Mouse (Mus musculus): Measurements from ENCODE around the gene Babam2.
"Not testable (repeated sequence)": the region's sequence is repeated elsewhere in the genome, so short reads cannot be mapped to it uniquely, and the experiment has no call there.

The Babam2 gene

DNA sequence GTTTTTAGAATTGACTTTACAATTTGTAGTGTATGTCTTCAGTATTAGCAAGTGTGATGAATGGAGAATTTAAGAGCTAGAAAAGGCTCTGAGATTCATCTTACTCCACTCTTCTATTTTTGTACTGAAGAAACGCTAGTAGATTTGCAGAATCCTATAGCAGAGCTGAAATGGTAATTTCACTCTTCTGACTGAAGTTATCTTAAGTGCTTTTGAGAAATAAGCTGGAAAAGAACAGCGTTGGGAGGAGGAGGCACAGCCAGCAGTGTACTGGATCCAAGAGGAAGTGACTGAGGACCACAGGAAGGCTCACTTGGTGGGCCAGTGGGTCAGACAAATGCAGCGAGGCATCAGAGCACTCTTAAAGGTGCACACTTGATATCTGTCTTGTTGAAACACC is 90.1 kb downstream of the Babam2 start:
- DNase-seq, result no peak

DNA sequence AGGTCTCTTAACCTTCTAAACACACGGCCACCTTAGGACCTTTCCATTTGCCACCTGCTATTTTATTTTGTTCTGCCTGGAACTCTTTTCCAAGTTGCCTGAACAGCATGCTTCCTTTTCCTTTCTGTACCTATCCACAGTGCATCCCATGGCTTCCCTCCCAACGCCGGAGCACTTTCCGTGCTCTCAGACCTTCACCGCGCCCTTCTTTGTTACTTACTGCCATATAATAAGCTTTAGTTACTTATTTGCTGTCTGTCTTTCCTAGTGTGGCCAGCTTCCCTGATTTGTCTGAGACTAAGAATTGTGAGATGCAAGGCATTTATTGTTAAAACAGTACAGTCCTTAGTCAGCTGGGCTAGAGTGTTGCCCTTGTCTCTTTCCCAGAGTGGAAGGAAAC is 94.9 kb downstream of the Babam2 start:
- DNase-seq, result no peak

GRCm38 (mm10) chr5:31792863-31793262 is 95.4 kb downstream of the Babam2 start:
- no peak for DNase-seq

- no peak for DNase-seq
Measured at GRCm38 (mm10) chr5:31795414-31795813, 97.9 kb downstream of the Babam2 start.

- DNase-seq, result no peak
Measured at GRCm38 (mm10) chr5:31796979-31797378, 99.5 kb downstream of the Babam2 start.

- not testable (repeated sequence) for DNase-seq
Measured at GRCm38 (mm10) chr5:31804211-31804610, 106.7 kb downstream of the Babam2 start.

DNA sequence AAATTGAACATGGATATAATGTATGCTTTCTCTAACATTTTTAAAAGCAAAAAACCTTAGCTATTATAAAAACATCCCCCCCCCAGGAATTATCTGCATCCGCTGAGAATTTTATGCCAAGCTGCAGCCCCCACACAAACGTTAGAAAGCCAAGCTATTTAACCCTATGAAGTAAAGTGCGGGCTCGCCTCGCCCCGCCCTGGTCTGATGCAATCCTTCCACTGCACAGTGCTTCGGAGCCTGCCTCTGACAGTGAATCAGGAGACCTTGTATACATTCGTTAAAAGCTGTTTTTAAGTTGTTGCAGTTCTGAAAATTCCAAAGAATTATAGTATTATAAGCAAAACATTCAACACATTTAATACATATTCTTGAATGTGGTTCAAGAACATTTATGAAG is 107.3 kb downstream of the Babam2 start:
- no peak for DNase-seq

GRCm38 (mm10) chr5:31807312-31807711 is 109.8 kb downstream of the Babam2 start:
- no peak for DNase-seq

- DNase-seq, result peak; percentile 52 to 72
Measured at GRCm38 (mm10) chr5:31808271-31808670, 110.8 kb downstream of the Babam2 start.

- peak; percentile 49 to 55 for DNase-seq
Measured at GRCm38 (mm10) chr5:31810796-31811662, 113.5 kb downstream of the Babam2 start.

GRCm38 (mm10) chr5:31811663-31812001 is 114.1 kb downstream of the Babam2 start:
- DNase-seq, result no peak

DNA sequence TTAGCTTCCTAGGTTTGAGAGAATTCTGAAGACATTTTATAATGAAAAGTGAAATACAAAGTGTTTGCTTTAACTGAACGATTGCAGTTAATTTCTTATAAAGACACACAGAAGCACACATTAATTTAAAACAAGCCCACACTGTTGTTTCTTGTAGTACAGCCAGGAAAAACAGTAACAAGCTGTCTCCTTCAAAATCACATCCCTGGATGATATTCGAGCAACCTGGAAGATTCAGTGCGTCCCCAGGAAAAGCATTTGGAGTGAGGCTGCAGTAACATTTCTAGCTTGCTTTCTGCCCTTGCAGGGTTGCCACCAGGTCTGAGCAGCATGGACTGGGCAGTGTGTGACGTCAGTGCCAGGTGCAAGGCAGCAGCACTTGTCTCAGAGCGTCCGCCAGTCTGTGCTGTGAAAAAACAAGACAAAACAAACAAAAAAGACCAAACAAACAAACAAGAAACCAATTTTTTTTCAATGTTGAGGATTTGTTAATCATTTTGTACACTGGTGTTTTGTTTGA is 115.7 kb downstream of the Babam2 start:
- peak; percentile 24 to 36 for DNase-seq

- DNase-seq, result no peak
Measured at GRCm38 (mm10) chr5:31814068-31814467, 116.6 kb downstream of the Babam2 start.

DNA sequence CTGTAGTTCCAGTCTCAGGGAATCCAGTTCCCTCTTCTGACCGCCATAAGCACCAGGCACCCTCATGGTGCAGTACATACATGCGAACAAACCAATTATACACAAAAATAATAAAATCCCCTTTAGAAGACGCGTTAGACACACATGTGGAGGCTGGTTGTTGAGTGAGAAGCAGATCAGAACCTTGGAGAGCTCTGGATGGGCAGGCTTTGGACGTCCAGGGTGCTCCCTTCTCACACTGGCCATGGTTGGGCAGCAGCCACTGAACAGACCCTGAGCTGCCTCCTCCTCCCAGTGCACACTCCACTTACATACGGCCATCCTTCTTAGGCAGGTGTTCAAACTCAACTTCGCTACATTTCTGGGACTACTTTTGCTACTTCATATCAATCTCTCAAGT is 117.6 kb downstream of the Babam2 start:
- DNase-seq, result no peak

DNA sequence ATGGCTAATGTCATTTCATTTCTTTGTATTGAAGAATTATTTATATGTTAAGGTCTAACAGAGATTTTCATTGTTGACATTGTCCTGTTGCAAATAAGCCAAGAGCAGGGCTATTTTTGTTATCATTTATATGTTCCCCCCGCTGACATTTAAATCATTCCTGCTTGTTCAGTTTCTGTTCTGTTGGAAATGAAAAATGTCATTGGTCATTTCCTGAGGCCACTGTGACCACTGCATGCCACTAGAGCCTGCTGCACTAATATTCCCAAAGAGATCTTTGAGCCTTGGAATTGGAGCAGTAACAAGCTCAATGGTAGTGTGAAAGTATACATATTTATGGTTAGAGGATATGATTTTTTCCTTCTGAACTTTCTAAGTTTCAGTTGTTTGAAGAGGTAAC is 118.6 kb downstream of the Babam2 start:
- DNase-seq, result no peak

DNA sequence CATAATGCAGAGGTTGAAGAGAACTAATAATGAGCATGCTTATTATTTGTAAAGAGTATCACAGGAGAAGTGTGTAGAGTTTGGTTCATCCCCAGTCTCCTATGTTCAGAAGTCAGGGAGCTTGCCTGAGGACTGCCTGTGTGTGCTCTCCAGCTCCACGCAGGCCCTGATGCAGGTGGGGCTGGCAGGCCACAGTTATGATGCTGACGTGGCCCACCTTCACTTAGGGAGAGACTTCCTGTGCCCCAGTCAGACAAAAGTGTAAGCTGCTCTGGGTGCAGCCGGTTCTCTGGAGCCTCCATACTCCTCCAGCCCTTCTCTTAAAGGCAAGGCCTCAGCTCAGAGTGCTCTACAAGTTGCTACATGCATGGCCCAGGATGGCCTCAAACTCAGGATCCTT is 123.3 kb downstream of the Babam2 start:
- no peak for DNase-seq

- no peak for DNase-seq
Measured at GRCm38 (mm10) chr5:31821204-31821603, 123.7 kb downstream of the Babam2 start.

DNA sequence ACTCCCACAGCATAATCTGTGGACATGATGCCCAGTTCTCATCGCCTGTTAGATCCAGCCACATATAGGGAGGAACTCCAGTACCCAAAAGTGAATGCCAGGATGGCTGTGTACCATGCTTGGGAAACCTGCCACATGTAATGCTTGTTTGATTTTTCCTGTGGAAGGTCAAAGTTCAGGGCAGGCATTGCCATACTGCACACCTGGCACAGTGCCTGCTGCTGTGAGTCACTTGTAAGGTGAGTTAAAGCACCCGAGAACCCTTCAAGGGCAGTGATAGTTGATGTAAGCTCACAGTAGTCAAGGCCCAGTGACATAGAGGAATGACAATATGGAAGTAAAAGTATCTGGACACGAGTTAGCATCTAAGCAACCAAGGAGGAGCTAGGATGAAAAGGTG is 126.2 kb downstream of the Babam2 start:
- no peak for DNase-seq

GRCm38 (mm10) chr5:31824126-31824525 is 126.6 kb downstream of the Babam2 start:
- DNase-seq, result no peak

- no peak for DNase-seq
Measured at GRCm38 (mm10) chr5:31827304-31827703, 129.8 kb downstream of the Babam2 start.

- DNase-seq, result no peak
Measured at GRCm38 (mm10) chr5:31827896-31828295, 130.4 kb downstream of the Babam2 start.

DNA sequence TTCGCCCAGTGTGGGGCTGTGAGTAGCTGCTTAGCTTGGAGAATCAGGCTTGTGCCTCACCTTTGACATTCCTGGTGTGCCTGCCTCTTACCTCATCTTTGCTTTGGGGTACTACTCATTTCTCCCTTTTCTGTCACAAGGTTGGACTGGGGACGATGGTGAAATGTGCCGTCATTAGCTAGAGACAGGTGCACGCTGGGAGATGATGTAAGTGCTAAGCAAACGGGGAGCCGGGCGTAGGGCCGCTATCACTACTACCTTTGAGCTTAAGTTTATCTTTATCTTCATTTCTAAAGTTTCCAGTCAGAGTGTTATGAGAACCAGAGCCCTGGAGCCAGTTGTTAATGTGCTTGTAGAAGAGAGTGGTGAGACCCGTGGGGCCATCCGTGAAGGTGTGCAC is 131.3 kb downstream of the Babam2 start:
- DNase-seq, result no peak

GRCm38 (mm10) chr5:31829588-31829987 is 132.1 kb downstream of the Babam2 start:
- no peak for DNase-seq

GRCm38 (mm10) chr5:31831587-31831986 is 134.1 kb downstream of the Babam2 start:
- no peak for DNase-seq

DNA sequence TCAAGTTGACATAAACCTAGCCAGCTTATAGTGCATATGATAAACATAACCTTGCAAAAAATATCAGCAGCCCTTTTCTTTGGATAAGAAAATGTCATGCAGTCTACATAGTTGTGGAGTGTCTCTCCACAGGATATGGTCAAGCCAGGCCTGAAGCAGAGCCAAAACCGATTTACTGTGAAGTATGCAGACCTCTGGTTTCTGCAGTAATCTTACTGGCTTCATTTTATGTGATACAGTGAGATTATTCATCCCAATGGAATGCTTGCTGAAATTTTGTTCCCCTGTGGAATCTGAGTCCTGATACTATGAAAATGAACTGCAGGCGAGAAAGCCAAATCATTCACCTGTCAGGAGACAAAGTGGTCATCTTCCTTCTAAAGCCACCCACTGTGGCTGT is 138.2 kb downstream of the Babam2 start:
- no peak for DNase-seq
